Mouse (Mus musculus) stomach, embryonic 14.5 days (tissue): ENCODE measurements around the gene Mlh1. TPM values are rescaled to one million over a fixed set of nuclear protein-coding genes. Genes with fewer than 3 reads are reported as not detected.

Experiments used
- ATAC-seq: fragments of 200-750 bp; cut with Nextera tagmentation; 2 replicates; pipeline ENCODE4 v1.8.0; 2017; ENCODE audit warnings: low read depth, moderate TSS enrichment; ENCODE audit not compliant: insufficient number of reproducible peaks, insufficient read depth, low FRiP score
- H3K27ac ChIP-seq: fragments of 300-500 bp; sonication (generic); 2 replicates; pipeline ENCODE4 v1.5.1; 2014; ENCODE audit warnings: mild to moderate bottlenecking, low read length, moderate library complexity, mixed read lengths
- H3K27me3 ChIP-seq: fragments of 300-500 bp; sonication (generic); 2 replicates; pipeline ENCODE4 v1.6.1; 2014; ENCODE audit warnings: low read length, control low read depth, mixed read lengths; ENCODE audit not compliant: control insufficient read depth, insufficient read depth
- H3K36me3 ChIP-seq: fragments of 300-500 bp; sonication (generic); 2 replicates; pipeline ENCODE4 v1.6.1; 2014; ENCODE audit warnings: mild to moderate bottlenecking, control low read depth, low read length, moderate library complexity, mixed read lengths; ENCODE audit not compliant: control insufficient read depth, insufficient read depth
- H3K4me1 ChIP-seq: fragments of 300-500 bp; sonication (generic); 2 replicates; pipeline ENCODE4 v1.6.1; 2014; ENCODE audit warnings: low read length, control low read depth, mixed read lengths; ENCODE audit not compliant: control insufficient read depth, insufficient read depth
- H3K4me2 ChIP-seq: fragments of 300-500 bp; sonication (generic); replicated peaks from 2 replicates; pipeline ENCODE4 v1.6.1; 2014; ENCODE audit warnings: low read depth, low read length, control low read depth
- H3K4me3 ChIP-seq: fragments of 300-500 bp; sonication (generic); 2 replicates; pipeline ENCODE4 v1.5.1; 2014; ENCODE audit warnings: low read depth, low read length, control low read depth
- H3K9ac ChIP-seq: fragments of 300-500 bp; sonication (generic); replicated peaks from 2 replicates; pipeline ENCODE4 v1.6.1; 2014; ENCODE audit warnings: low read depth, mild to moderate bottlenecking, control low read depth, low read length, moderate library complexity, mixed read lengths
- H3K9me3 ChIP-seq: fragments of 300-500 bp; sonication (generic); 2 replicates; pipeline ENCODE4 v1.6.1; 2016; ENCODE audit warnings: low read depth, low read length, control low read depth; ENCODE audit not compliant: control insufficient read depth
- WGBS: fragments of 180-500 bp; shearing (Covaris S2); extraction: QIAGEN DNeasy Blood & Tissue Kit; methylation state at CpG from one replicate; pipeline ENCODE4 v1.1.7; 2014; 5-methylcytosine and 5-hydroxymethylcytosine counted together
- polyA plus RNA-seq: library from polyadenylated mRNA; unstranded; fragments of >200 nt; fragmentation: Nextera tagmentation; extraction: Ambion mirVana; gene quantifications from 2 replicates; pipeline ENCODE4 v1.2.1, GENCODE M21; 2014

The Mlh1 gene
- polyA plus RNA-seq, 1 experiment from 2014 or later = 38.0 TPM

DNA sequence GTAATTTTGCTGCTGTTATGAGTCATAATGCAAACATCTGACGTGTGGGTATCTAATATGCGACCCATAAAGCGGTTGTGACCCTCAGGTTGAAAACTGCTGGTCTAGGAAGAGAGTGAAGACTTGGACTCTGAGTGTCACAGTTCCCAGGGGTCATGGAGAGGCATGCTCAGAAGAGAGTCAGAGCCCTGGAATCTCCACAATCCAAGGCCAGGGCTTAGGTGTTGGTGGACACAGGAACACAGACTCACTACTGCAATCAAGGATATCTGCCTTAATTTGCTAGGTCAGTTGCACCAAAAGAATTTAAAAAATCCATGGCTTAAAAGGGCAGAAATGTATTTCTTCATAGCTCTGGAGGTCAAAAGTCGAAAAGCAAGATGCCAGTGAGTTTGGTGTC lies 21.6 kb upstream of the Mlh1 start:
- H3K9ac ChIP-seq = no peak overlapping the region
- H3K4me2 ChIP-seq = no peak overlapping the region
- H3K4me3 ChIP-seq = no peak overlapping the region
- 81% methylated on average over 4 of the region's 4 CpGs for WGBS
- H3K27me3 ChIP-seq = no peaks in the 10 kb centered on the region
- H3K9me3 ChIP-seq = no peaks in the 10 kb centered on the region
- H3K36me3 ChIP-seq = no peaks in the 10 kb centered on the region
- ATAC-seq = no peak
- H3K27ac ChIP-seq = no peak overlapping the region
- H3K4me1 ChIP-seq = no peaks in the 10 kb centered on the region

DNA sequence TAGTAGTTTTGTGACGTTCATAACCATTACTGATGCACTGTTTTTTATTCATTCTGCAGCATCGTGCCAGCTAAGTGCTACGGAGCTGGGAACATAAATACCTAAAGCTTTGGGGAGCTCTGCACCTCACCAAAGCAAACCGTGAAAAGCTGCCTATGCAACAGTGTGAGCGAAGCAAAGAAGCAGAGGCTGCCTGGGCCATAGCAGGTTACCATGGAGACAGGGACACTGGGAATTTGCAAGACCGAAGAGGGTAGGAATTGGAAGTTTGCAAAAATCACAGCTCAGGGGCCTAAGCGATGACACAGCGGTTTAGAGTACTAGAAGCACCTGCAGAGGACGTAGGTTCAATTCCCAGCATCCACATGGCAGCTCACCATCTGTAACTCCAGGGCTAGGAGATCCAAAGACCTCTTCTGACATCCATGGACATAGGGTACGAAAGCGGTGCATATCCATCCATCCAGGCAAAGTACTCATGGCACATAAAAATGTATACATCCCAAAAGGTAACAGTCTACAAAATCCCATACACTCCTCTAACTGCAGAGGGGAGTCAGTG lies 19.0 kb upstream of the Mlh1 start:
- no peaks in the 10 kb centered on the region for H3K9me3 ChIP-seq
- H3K4me2 ChIP-seq = no peak overlapping the region
- ATAC-seq = no peak
- 73% methylated on average over 11 of the region's 11 CpGs for WGBS
- no peaks in the 10 kb centered on the region for H3K36me3 ChIP-seq
- no peak overlapping the region for H3K27ac ChIP-seq
- no peak overlapping the region for H3K4me3 ChIP-seq
- no peaks in the 10 kb centered on the region for H3K27me3 ChIP-seq
- H3K9ac ChIP-seq = no peak overlapping the region
- H3K4me1 ChIP-seq = no peaks in the 10 kb centered on the region

DNA sequence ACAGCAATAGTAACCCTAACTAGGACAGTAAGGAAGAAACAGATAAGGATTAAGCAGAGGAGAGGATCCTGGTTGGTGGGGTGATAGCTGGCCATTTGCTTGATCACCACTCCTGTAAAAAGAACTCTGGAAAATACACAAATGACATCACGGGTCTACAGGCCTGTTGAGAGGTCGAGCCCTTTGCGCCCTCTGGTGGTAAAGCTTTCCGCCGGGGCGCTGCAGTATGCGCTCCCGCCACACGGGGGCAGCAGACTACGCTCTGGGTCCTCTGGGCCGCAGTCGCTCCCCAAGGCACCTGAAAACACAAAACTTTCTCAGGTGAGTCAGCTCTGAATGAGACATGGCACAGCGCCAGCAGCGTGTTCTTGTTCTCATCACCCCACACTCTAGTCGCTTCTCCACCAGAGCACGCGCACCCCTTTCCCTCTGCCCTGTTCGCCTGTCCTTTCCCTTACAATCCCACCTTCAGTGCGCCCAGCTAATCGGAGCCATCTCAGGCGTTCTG lies 18.3 kb upstream of the Mlh1 start:
- peak overlapping the region; percentile 16; the same call in 1 of the 2 replicates for H3K27ac ChIP-seq
- no peaks in the 10 kb centered on the region for H3K36me3 ChIP-seq
- no peaks in the 10 kb centered on the region for H3K9me3 ChIP-seq
- no peaks in the 10 kb centered on the region for H3K27me3 ChIP-seq
- ATAC-seq = peak; percentile 82
- no peaks in the 10 kb centered on the region for H3K4me1 ChIP-seq
- peak overlapping the region; percentile 18; the same call in 1 of the 2 replicates for H3K4me2 ChIP-seq
- WGBS = 15% methylated on average over 21 of the region's 21 CpGs
- no peak overlapping the region for H3K4me3 ChIP-seq
- no peak overlapping the region for H3K9ac ChIP-seq

DNA sequence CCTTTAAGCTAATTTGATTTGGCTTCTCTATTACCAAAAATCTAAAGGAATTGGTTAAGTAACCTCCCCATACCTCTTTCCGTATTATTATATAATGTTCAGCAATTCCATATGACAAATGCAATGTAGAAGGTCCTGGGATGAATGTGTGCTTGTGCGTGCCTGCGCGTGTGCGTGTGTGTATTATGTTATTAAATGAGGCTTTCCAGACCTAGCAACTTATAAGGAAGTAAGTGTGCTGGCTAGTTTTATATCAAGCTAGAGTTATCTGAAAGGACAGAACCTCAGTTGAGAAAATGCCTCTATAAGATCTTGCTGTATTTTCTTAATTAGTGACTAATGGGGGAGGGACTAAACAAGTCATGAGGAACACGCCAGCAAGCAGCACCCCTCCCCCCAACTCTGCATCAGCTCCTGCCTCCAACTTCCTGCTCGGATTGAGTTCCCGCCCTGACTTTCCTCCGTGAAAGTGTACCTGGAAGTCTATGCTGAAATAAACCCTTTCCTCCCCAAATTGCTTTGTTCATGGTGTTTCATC lies 17.8 kb upstream of the Mlh1 start:
- Histone ChIP-seq H3K4me2 (peak overlapping the region; percentile 18; the same call in 1 of the 2 replicates), H3K36me3 (no peaks in the 10 kb centered on the region), H3K27me3 (no peaks in the 10 kb centered on the region), H3K9me3 (no peaks in the 10 kb centered on the region), H3K4me3 (no peak overlapping the region), H3K27ac (peak overlapping the region; percentile 16; the same call in 1 of the 2 replicates), H3K9ac (no peak overlapping the region), H3K4me1 (no peaks in the 10 kb centered on the region)
- peak; percentile 57 for ATAC-seq
- 45% methylated on average over 9 of the region's 9 CpGs for WGBS

DNA sequence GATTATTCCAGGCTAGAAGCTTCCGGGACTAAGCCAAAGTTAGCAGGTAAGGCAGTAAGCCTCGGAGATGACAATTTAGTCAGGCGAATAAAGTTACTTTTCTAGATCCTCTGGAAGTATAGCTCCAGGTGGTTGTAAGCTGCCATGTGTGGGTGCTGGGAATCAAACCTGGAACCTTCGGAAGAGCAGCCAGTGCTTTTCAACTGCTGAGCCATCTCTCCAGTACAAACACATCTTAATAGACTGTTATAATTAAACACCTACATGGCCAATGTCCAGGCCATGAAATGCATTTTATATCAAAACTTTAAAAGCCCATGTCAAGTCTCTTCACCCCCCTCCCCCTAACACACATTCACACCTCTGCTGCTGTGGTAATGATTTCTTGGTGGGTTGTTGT lies 16.4 kb upstream of the Mlh1 start:
- Histone ChIP-seq H3K27ac (no peak overlapping the region), H3K36me3 (no peaks in the 10 kb centered on the region), H3K9me3 (no peaks in the 10 kb centered on the region), H3K4me3 (no peak overlapping the region), H3K27me3 (no peaks in the 10 kb centered on the region), H3K4me2 (no peak overlapping the region), H3K4me1 (no peaks in the 10 kb centered on the region), H3K9ac (no peak overlapping the region)
- no peak for ATAC-seq
- WGBS = 90% methylated on average over 4 of the region's 4 CpGs

DNA sequence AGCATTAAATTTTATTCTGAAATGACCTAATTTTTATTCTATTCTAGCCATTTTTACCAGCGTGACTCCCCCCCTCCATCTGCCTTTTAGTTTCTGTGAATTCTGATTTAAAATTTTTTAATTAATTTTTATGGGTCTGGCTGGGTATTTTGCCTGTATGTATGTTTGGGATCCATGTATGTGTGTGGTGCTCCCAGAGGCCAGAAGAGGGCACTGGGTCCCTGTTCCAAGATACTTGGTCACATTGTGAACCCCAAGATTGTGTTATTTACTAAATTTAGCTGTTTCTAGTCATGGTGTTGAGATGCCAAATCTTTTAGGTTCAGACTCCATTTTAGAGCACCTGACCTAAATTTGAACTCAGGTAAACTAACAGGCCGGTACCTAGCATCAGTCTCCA lies 14.9 kb upstream of the Mlh1 start:
- Histone ChIP-seq H3K9ac (no peak overlapping the region), H3K4me1 (no peaks in the 10 kb centered on the region), H3K36me3 (no peaks in the 10 kb centered on the region), H3K4me3 (no peak overlapping the region), H3K27ac (no peak overlapping the region), H3K9me3 (no peaks in the 10 kb centered on the region), H3K4me2 (no peak overlapping the region), H3K27me3 (no peaks in the 10 kb centered on the region)
- ATAC-seq = no peak
- WGBS = 71% methylated on average over 2 of the region's 2 CpGs

DNA sequence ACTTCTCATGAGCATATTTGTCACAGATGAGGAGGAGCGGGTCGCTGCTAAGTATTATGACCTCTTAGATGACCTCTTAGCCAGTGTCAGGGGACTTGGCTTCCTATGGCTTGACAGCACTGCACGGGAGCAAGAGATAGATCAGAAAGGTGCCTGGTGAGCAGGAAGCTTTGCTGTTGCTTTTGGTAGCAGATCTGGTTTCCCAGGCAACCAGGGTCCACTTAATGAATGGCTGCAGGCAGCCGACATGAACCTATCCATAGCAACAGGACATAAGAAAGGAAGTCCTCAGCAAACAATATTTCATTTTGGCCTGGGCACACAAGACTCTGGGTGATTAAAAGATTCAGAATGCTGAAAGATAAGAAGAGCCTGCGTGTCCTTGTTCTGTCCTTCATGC lies 14.1 kb upstream of the Mlh1 start:
- Histone ChIP-seq H3K4me2 (no peak overlapping the region), H3K27me3 (no peaks in the 10 kb centered on the region), H3K36me3 (no peaks in the 10 kb centered on the region), H3K4me1 (no peaks in the 10 kb centered on the region), H3K4me3 (no peak overlapping the region), H3K9ac (no peak overlapping the region), H3K9me3 (no peaks in the 10 kb centered on the region), H3K27ac (no peak overlapping the region)
- 16% methylated on average over 5 of the region's 5 CpGs for WGBS
- no peak for ATAC-seq

DNA sequence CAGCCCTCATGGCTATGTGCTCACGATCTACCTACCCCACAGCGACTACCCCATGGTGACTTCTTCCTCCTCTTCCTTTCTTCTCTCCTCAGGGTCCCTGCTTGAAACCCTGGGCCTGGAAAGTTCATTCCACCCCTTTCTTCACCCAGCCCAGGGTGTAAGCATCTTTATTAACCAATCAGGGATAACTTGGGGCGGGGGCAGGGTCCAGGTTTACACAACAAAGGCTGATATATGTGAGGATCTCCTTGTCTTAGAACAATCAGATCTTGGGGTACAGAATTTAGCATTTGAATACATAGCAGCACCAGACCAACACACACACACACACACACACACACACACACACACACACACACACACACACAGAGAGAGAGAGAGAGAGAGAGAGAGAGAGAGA lies 13.5 kb upstream of the Mlh1 start:
- Histone ChIP-seq H3K27ac (no peak overlapping the region), H3K9me3 (no peaks in the 10 kb centered on the region), H3K9ac (no peak overlapping the region), H3K4me1 (no peaks in the 10 kb centered on the region), H3K4me2 (no peak overlapping the region), H3K4me3 (no peak overlapping the region), H3K36me3 (no peaks in the 10 kb centered on the region), H3K27me3 (no peaks in the 10 kb centered on the region)
- no peak for ATAC-seq
- 38% methylated on average over 3 of the region's 3 CpGs for WGBS

DNA sequence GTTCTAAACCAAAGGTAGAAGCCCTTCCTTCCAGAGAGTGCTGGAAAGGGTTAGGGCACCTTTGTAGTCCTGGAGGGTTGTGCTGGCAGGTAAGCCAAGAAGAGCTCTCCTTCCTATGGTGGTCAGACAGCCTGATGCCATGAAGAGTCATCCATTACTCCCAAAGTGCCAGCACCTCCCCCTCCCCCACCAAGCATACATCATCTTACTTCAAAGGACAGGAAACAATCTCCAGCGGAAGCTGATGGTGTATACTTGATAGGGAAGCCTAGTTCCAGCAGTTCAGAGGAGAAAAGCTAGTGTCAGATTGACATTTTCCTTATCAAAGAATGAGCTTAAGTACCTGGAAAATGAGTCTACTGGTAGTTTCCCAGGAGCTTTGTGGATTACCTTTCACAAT lies 3.6 kb upstream of the Mlh1 start:
- 28% methylated on average over 1 of the region's 1 CpGs for WGBS
- H3K9ac ChIP-seq = no peak overlapping the region

More for the DNA sequence above, 3.6 kb upstream of the Mlh1 start:
- Histone ChIP-seq H3K27ac (no peak overlapping the region), H3K4me3 (peak overlapping the region; percentile 8), H3K4me2 (peak overlapping the region; percentile 86), H3K36me3 (peaks cover 19% of the 10 kb centered on the region), H3K9me3 (no peaks in the 10 kb centered on the region), H3K27me3 (no peaks in the 10 kb centered on the region), H3K4me1 (peaks cover 26% of the 10 kb centered on the region)
- ATAC-seq = no peak
